Mouse (Mus musculus): ENCODE measurements around the gene Gfod2. TPM values are rescaled to one million over a fixed set of nuclear protein-coding genes. Genes with fewer than 3 reads are reported as not detected.
A peak's percentile ranks its signal among the peaks of the same experiment; 100 is the strongest.

Gfod2 gene
- total RNA-seq, 2 experiments from 2014 or later: 8.3 to 11.6 TPM

DNA sequence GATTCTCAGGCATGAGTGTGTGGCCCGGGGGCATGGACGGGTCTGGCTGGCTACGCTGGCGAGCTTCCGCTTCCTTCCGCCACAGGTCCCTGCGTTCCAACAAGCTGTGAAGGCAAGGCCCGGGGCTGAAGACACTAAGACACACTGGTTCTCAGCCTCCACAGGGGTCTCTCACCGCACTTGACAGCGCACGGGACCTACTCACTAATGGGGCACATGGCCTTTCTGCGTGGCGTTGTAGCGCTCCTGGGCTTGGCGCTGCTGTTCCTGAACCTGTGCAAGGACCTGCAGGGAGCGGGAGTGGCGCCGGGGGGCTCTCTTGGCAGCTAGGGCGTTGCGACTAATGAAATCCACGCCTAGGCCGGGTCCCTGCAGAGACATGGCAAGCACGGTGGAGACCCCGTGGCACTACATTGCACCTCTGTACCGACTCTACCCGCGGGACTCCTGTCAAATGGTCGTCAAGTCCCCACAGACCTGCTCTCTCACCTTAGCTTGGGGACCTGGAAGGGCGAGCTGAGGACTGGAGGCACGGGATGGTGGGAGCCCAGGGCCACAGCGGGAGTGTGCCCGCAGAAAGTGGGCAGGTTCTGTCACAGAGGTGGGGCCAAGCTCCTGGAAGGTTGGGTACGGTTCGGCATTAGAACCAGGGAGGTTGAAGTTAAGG lies 54.2 kb downstream of the Gfod2 start:
- DNase-seq (ENCODE audit: low spot score in 2 of 2): no peak

DNA sequence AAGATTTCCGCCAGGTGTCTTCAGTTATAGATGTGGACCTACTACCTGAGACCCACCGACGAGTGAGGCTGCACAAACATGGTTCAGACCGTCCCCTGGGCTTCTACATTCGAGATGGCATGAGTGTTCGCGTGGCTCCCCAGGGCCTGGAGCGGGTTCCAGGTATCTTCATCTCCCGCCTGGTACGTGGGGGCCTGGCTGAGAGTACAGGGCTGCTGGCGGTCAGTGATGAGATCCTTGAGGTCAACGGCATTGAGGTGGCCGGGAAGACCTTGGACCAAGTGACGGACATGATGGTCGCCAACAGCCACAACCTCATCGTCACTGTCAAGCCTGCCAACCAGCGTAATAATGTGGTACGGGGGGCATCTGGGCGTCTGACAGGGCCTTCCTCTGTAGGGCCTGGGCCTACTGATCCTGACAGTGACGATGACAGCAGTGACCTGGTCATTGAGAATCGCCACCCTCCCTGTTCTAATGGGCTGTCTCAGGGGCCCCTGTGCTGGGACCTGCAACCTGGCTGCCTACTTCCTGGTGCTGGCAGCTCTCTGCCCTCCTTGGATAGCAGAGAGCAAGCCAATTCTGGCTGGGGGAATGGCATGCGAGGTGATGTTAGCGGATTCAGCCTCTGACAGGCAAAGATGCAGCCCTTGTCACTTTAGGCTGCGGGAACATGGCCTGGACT lies 55.6 kb downstream of the Gfod2 start:
- DNase-seq (ENCODE audit: low spot score in 2 of 2): no peak

DNA sequence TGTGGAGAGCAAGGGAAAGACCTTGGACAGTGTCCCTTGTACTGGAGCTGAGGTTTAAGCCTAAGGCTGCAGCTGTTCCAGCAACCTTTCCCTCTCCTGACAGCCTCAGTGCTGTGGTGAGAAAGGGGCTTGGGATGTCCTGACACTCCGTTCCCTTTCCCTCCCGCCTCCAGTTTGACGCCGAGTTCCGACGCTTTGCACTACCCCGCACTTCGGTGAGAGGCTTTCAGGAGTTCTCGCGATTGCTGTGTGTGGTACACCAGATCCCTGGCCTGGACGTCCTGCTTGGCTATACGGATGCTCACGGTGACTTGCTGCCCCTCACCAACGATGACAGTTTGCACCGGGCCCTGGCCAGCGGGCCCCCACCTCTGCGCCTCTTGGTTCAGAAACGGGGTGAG lies 56.5 kb downstream of the Gfod2 start:
- no peak for DNase-seq (ENCODE audit: low spot score in 2 of 2)

DNA sequence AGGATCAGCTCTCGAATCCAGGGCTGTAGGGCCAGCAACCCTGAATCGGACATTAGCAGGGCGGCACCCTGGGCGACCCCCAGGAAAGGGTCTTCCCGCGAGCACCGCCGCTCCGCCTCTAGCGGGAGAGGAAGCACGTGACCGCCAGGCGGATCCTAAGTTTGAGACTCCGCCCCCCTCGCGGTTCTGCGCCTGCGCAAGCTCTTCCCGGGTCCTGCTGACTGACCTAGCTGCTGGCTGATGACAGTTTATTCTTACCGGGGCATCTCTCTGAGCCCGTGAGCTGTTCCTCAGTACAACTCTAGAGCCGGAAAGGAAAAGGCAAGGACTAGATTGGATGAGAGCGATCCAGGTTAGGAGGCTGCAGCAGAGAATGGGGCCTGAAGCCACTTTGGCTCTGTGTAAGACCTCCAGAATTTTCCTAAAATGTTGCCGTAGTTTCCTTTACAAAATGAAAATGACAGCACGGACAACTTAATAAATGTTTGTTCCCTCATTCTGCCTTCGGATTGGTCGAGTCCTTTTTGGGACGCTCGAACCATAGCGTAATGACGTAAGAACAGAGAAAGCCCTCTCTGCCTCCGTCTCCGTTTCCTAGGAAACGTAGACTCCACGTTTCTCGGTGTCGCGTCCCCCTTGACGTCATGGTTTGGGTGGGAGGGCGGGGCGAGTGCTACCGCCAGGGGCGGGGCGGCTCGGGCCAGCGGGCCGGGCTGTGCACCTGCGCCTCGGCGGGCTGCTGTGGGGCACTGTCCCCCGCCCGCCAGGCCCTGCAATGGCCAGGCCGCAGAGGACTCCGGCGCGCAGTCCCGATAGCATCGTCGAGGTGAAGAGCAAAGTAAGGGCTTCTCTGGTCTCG lies 57.3 kb downstream of the Gfod2 start, which contains the start of the genes Acd and Pard6a:
Gene Acd (minus strand): TSS at position 137 of the 859 bp plus-strand sequence.
Gene Pard6a (plus strand): TSS at position 183 of the 859 bp plus-strand sequence.
- DNase-seq (ENCODE audit: low spot score in 2 of 2): peak; percentile 90 to 94

DNA sequence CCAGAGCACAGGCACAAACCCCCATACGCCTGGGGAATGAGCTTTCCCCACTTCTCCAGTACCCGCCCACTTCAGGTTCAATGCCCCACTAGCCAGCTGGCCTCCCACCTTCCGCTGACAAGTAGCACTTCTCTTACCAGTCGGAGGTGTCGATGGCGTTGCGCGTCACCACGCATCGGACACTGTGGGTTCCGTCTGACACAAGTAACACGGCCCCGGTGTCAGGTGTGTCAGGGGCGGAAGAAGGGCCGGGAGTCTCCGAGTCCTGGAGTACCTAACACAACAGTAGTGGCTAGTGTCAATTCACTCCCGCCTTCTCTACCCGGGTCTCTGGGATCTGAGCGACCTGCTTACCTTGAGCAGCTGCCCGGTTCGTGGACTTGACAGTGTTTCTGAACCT lies 57.9 kb downstream of the Gfod2 start:
- peak in 1 of 2 experiments; percentile 28 for DNase-seq (ENCODE audit: low spot score in 2 of 2)

DNA sequence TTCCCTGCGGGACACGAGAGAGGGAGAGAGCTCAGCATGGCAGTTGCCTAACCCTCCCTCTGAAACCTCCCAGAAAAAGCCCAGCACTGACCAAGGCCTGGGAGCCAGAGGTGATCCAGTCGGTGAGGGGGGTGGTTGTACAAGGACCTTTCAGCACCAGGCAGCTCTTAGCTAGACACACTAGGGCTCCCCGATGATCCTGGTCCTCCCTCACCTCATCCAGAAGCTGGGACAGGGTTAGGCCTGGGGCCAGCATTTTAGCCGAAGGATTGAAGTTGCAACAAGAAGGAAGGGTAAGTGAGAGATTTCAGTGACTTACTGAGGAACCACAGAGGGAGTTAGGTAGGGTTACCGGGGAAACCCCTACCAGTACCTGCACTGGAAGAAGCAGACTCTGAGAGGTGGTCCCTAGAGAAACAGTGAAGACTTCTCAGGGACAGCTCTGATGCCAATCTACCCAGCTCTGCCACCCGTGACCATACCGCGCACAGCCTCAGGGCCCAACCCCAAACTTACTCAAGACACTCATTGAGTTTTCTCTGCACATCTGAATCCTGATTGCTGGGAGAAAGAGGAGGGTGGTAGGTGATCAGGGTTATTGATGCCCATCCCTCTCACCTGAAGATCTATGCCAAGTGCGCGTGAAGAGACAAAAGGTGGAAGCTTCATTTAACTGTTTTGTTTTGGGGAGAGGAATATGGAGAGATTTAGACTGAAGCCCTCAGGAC lies 58.8 kb downstream of the Gfod2 start:
- no peak for DNase-seq (ENCODE audit: low spot score in 2 of 2)

DNA sequence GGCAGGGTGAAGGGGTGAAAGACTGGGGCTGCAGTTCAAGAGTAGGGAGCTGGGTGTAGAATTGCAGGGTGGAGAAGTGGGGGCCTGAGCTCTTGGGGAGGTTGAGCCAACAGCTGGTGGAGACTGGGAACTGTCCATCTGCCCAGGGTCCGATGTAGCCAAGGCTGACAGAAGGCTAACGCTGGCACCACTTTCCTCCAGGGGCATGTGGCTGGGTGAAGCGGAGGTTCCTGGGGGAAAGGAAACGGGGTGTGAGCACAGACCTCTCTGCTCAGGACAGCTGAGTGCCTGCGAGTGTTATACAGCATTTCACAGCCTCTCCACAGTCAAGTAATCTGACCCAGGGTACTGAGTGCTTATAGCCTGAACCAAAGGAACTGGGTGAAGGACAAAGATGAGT lies 59.7 kb downstream of the Gfod2 start:
- DNase-seq (ENCODE audit: low spot score in 2 of 2): no peak

DNA sequence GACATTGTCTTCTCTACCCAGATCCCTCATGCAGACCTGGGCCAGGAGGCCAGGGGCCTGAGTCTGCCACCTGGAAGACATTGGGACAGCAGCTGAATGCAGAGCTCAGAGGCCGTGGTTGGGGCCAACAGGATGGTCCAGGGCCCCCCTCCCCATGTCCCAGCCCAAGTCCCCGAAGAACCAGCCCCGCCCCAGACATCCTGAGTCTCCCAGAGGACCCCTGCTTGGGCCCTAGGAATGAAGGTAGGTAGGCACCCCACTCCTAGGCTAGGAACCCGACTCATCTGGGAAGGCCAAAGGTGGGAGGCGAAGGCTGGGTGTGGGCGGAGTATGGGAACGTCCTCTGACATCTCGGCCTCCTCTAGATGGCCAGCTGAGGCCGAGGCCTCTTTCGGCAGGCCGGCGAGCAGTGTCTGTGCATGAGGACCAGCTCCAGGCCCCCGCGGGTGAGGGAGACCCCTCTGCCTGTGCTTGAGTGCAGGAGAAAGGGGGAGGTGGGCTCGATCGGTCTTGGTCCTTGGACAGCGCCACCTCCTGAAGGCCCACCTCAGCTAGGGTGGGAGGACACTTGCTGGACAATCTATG lies 61.2 kb downstream of the Gfod2 start:
- no peak for DNase-seq (ENCODE audit: low spot score in 2 of 2)

DNA sequence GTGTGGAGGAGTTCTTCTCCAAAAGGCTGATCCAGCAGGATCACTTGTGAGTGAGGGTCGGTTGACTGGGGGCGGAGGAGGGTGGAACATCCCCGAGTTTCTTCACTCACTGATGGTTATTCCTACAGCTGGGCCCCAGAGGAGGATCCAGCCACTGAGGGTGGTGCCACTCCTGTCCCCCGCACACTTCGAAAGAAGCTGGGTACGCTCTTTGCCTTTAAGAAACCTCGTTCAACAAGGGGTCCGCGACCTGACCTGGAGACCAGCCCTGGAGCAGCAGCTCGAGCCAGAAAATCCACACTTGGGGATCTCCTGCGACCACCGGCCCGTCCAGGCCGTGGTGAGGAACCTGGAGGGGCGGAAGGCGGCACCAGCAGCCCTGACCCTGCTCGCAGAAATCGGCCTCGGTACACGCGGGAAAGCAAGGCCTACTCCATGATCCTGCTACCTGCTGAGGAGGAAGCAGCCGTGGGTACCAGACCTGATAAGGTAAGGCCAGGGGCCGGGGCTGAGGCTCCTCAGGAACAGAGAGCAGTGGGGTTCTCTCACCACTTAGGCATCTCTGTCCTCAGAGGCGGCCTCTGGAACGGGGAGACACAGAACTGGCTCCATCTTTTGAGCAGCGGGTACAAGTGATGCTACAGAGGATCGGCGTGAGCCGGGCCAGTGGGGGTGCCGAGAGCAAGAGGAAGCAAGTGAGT lies 63.2 kb downstream of the Gfod2 start:
- DNase-seq (ENCODE audit: low spot score in 2 of 2): no peak

DNA sequence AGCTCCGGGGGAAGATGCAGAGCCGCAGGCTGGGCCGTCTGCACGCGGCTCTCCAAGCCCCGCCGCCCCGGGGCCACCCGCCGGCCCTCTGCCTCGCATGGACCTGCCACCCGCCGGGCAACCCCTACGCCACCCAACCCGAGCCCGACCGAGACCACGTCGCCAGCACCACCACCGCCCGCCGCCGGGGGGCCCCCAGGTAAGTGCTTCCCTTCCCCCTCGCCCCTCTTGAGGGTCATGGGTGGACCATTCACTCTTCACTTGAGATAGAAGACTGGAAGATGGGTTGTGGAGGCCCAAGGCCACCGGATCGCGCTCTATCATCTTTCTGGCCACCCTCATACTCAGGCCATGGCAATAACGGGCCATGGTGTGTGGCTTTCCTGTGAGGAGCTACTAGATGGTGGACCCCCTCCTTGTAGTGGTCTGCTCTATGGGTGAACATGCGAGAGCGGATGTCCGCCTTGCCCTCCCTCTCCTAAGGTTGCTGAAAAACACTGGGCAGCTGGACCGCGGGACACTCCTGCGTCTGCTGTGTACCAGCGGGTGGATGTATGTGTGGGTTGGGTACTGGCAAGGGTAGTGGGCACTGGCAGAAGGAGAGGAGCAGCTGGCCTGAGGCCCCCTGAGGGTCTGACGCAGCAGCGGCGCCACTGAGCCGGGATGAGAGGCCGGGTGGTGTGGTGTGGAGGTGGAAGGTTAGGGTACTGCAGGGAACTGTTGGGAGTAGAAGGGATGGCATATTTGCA lies 64.2 kb downstream of the Gfod2 start:
- no peak for DNase-seq (ENCODE audit: low spot score in 2 of 2)

DNA sequence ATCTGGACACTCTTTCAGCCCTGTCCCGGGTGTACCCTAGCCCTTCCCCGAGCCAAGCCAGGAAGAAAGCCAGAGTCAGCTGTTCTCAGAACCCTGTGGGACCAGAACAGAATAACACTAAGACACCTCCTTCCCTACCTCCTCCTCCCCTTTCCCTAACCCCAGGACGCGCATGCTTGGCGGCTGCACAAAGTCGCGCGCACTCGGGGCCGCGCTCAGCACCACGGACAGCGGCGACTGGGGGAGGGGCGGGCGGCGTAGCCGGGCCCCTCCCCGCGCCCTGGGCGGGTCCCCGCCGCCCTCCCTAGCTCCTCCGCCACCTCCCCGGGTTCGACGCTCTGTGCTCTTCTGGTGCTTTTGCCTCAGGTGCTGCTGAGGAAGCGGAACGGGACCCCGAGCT lies 64.8 kb downstream of the Gfod2 start:
- DNase-seq (ENCODE audit: low spot score in 2 of 2): peak; percentile 46 to 72

DNA sequence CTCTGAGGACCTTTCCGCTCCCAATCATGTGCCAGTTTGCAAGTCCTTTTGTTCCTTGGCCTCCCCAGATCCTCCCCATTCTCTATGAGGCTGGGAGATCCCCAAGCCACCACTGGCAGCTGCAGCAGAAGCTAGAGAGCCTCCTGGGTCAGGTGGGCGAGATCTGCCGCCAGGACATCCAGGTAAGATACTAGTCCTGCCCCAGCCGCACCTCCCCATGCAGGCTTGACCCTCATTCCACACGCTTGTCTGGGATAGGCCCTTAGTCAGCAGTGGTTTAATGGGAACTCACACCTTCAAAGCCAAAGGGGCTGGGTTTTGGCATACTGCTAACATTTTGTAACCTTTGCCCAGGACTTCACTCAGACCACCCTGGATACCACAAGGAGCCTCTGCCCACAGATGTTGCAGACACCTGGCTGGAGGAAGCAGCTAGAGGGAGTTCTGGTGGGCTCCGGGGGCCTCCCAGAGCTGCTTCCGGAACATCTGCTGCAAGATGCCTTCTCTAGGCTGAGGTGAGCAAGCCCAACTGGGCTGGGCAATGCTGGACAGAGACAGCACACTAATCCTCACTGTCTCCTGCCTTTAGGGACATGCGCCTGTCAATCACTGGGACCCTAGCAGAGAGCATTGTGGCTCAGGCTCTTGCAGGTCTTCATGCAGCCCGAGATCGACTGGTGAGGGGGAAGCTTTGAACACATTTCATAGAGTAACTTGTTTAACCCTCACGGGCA lies 65.8 kb downstream of the Gfod2 start:
- no peak for DNase-seq (ENCODE audit: low spot score in 2 of 2)

DNA sequence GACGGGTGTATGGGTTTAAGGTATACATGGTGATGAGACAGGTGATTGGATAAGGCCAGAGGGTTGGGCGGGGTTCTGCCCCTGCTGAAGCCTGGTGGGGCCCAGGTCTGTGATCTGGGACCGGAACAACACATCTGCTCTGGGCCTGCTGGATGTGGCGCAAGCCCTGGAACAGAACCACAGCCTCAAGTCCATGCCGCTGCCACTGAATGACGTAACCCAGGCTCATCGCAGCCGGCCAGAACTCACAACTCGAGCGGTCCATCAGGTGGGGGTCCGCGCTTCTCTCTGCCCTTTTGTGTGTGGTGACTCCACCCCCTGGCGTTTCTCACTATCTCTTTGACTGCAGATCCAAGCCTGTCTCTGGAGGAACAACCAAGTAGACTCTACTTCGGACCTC lies 67.5 kb downstream of the Gfod2 start:
- no peak for DNase-seq (ENCODE audit: low spot score in 2 of 2)

DNA sequence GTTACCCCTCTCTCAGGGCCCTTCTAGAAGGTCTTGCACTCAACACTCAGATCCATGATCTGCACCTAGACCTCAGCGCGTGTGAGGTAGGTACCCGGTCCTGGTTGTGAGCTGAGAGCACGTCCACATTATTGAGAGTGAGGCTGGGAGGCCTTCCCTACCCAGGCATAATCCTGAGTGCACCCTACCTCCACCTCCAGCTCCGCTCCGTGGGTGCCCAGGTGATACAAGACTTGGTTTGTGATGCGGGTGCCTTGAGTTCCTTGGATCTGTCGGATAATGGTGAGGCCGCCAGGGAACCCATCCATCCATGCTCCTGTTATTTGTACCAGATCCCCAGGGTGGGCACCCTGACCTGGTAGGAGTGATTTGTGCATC lies 68.5 kb downstream of the Gfod2 start:
- no peak for DNase-seq (ENCODE audit: low spot score in 2 of 2)

DNA sequence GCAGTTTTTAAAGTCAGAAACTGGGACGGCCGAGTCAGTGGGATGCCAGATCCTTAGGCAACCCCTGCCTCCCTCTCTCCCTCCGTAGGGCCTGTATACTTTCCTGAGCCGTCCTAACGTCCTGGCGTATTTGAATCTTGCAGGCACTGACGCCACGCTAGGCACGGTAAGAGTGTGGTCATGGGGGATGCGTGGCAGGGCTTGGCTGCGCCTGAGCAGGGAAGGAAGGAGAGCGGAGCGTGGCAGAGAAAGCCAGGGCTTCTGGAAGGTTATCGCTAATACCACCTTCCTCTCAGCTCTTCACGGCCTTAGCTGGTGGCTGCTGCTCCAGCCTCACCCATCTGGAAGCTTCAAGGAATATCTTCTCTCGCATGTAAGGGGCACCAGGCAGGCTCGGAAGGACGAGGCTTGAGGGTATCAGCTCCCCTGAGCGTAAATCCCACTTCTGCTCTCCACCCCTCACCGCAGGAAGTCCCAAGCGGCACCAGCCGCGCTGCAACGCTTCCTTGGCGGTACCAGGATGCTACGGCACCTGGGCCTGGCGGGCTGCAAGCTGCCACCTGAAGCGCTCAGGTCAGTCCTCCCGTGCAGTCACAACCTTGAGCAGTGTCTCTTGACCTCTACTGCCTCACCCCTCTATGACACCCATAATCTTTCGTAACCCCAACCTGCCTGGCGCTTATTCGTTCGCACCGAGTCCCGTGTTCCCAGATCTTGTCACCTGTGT lies 69.0 kb downstream of the Gfod2 start:
- DNase-seq (ENCODE audit: low spot score in 2 of 2): no peak

DNA sequence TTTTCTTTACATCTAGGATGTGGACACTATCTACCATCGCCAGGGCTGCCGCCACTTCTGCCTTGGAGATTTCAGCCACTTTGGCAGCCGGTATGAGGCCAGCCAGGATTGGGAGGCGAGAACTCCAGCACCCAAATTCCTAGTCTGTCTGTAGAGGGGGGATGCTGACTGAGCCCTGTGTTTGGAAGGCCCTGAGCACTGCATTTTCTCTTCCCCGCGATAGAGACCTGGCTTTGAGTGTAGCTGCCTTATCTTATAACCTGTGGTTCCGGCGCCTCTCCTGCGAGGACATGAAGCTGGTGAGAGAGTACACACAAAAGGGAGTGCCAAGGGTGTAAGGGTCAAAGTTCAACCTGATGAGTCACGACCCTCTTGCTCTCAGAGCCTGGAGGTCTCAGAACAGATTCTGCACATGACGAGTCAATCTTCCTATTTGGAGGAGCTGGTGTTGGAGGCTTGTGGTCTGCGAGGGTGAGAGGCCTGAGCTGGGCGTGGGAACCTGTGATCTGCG lies 70.2 kb downstream of the Gfod2 start:
- DNase-seq (ENCODE audit: low spot score in 2 of 2): no peak

DNA sequence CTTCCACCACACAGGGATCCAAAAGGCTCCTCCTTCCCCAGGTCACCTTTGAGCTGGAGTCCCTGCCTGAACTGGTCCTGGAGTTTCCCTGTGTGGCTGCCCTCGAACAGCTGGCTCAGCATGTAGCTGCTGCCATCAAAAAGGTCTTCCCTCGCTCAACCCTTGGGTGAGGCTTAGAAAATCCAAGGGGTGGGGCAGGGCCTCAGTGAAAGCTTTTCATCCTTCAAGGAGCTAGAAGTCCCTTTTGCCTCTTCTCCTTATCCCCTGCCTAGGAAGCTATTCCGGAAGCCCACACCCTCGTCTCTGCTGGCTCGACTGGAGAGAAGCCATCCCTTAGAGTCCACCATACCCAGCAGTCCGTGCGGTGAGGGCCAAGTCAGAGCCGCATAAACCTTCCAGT lies 71.0 kb downstream of the Gfod2 start:
- no peak for DNase-seq (ENCODE audit: low spot score in 2 of 2)

DNA sequence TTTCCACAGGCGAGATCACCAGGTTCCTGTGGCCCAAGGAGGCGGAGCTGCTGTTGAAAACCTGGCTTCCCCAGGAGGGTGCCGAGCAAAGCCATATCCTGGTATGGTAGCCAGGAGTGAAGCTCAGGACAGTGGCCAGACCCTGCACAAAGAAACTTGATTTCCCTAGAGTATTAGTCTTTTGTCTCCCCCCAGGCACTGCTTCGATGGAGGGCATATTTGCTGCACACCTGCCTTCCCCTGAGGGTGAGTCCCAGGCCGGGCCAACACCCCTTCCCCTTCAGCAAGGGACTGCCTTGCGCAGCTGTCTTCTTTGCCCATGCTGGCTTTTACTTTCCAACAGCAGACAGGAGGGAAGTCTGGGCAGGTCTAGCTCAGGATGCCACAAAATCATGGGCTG lies 71.9 kb downstream of the Gfod2 start:
- no peak for DNase-seq (ENCODE audit: low spot score in 2 of 2)

All from adrenal gland, postnatal 4 days (tissue).